Mouse (Mus musculus) myocyte (in vitro differentiated cells): ENCODE measurements around the gene Cdk7.

Source experiments
- CEBPB ChIP-seq: IDR thresholded peaks from 2 replicates; pipeline ENCODE4 v1.6.1; 2011; ENCODE audit warnings: mild to moderate bottlenecking, moderate library complexity; ENCODE audit not compliant: poor library complexity, insufficient read depth, severe bottlenecking
- MAX ChIP-seq: IDR thresholded peaks from one replicate; pipeline ENCODE4 v1.6.1; 2011; ENCODE audit warnings: low read depth, mild to moderate bottlenecking, control low read depth
- MYOD1 ChIP-seq, 3 experiments: IDR thresholded peaks; one replicate each; pipeline ENCODE4 v1.6.1; 2011; ENCODE audit warnings: control low read depth in 2 of 3, low read depth in 2 of 3, mild to moderate bottlenecking in 2 of 3, moderate library complexity in 1 of 3; ENCODE audit not compliant: insufficient read length in 2 of 3, control insufficient read depth in 1 of 3
- POLR2A ChIP-seq: IDR thresholded peaks from one replicate; pipeline ENCODE4 v1.6.1; 2011; ENCODE audit warnings: low read depth, mild to moderate bottlenecking, control low read depth, moderate library complexity; ENCODE audit not compliant: insufficient read length
- POLR2AphosphoS2 ChIP-seq: IDR thresholded peaks from one replicate; pipeline ENCODE4 v1.6.1; 2011; ENCODE audit warnings: low read depth, control low read depth; ENCODE audit not compliant: insufficient read length
- TCF12 ChIP-seq: IDR thresholded peaks from one replicate; pipeline ENCODE4 v1.6.1; 2011; ENCODE audit warnings: mild to moderate bottlenecking, control low read depth; ENCODE audit not compliant: poor library complexity, insufficient read depth, severe bottlenecking
- USF1 ChIP-seq: IDR thresholded peaks from one replicate; pipeline ENCODE4 v1.6.1; 2011; ENCODE audit warnings: low read depth, mild to moderate bottlenecking, control low read depth, moderate library complexity

- TF ChIP-seq POLR2A (no peak), MAX (no peak), CEBPB (no peak), USF1 (no peak), POLR2AphosphoS2 (no peak), MYOD1 (IDR thresholded peaks at IDR 0.05; ENCODE audit: control insufficient read depth in 1 of 3, insufficient read length in 2 of 3, low read depth in 2 of 3) (no peak), TCF12 (no peak)
These were observed 24.6 kb upstream of the Cdk7 start for GRCm38 (mm10) chr13:100755329-100755728.
